Mouse (Mus musculus): Measurements from ENCODE around the gene Susd1. TPM values are rescaled to one million over a fixed set of nuclear protein-coding genes. Genes with fewer than 3 reads are reported as not detected.
A peak's percentile ranks its signal among the peaks of the same experiment; 100 is the strongest.
"Not testable (repeated sequence)": the region's sequence is repeated elsewhere in the genome, so short reads cannot be mapped to it uniquely, and the experiment has no call there.

Susd1 gene
- polyA plus RNA-seq, 1 experiment from 2014 or later: 2.3 TPM

DNA sequence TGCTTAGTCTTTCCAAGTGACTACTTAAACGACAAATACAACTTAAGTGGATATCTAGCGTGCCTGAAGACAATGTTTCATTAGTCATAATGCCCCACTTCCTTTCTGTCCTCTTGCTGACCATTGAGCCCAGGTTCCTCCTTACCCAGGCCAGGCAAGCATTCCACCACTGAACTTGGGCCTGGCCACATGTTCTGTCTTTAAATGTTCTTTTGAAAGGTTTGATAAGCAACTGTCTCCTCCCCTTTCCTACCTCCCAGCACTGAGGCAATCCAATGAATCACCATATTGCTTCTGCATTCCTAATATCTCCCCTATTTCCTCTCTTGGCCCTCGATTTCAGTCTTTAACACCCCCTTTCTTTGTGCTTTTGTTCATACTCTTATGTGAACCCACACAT lies 143.8 kb downstream of the Susd1 start:
- Histone ChIP-seq H3K27me3 (ENCODE audit: poor library complexity, severe bottlenecking) (no peaks in the 10 kb centered on the region), H3K4me1 (no peaks in the 10 kb centered on the region), H3K9me3 (no peaks in the 10 kb centered on the region), H3K36me3 (replicated peaks) (no peaks in the 10 kb centered on the region), H3K4me3 (no peak overlapping the region), H3K27ac (no peak overlapping the region)
- 89% methylated on average over 3 of the region's 3 CpGs for WGBS
- DNase-seq (ENCODE audit: extremely low spot score, low spot score): no peak

DNA sequence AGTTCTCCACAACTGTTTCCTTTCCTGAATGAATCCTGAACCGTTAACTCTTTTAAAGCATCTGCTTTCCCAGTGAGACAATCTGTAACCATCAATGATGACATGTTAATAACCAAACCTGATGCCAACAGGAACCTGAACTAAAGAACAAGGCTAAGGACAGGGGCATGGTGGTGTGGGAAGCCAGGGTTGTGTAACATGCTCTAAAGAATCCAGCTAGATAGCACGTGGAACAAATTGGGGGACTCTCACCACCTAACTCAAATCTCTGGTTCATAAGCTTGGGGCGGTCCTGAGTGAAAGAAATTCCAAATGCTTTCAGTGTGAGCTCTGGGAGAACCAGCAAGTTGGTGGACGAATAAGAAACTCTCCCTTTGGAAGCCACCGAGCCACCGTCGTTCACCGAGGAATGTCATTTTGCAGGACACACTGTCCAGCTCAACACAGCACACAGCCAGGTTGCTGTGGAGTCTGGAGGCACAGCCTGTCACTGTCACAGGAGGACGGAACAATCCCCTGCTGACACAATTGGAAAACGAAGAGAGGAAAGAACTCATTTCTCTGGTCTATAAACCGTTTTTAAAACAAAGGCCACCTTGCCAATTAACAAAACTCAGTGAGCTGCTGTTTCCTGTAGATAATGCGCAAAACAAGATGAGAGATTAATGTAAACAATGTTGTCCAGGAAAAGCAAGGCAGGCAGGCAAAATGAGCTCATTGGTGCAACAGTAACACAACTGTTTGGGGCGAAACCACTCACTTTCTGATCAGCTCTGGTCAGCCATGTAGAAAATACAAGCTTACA lies 146.3 kb downstream of the Susd1 start:
- H3K4me1 ChIP-seq: no peaks in the 10 kb centered on the region
- H3K9me3 ChIP-seq: no peaks in the 10 kb centered on the region
- WGBS: 90% methylated on average over 13 of the region's 13 CpGs
- no peaks in the 10 kb centered on the region for H3K36me3 ChIP-seq (replicated peaks)
- H3K27me3 ChIP-seq (ENCODE audit: poor library complexity, severe bottlenecking): no peaks in the 10 kb centered on the region
- H3K27ac ChIP-seq: no peak overlapping the region
- H3K4me3 ChIP-seq: no peak overlapping the region
- no peak for DNase-seq (ENCODE audit: extremely low spot score, low spot score)

DNA sequence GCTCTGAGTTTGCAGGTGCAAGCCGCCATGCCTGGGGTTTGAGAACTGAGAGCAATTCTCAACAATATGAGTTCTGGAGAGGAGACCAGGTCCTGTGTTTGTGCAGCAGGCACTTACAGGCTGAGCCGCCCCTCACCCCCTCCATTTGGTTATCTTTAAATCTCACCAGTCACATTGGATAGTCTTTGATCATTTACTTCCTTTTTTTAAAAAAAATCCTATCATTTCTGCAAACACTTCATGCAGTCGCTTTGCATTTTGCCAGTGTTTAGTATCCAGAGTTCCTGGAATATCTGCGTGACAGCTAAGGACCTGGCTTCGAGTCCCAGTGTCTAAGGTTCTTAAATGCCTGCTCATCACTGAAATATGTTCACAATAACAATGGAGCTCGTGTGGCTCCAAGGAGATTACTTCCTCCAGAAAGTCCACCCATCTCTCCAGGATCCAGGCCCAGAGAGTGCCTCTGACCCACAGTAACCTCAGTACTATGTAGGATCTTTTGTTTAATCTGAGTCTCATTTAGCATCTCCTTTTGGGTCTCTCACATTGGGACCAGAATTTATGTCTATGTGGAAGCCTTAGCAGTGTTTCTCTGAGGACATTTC lies 147.4 kb downstream of the Susd1 start:
- Histone ChIP-seq H3K27me3 (ENCODE audit: poor library complexity, severe bottlenecking) (no peaks in the 10 kb centered on the region), H3K36me3 (replicated peaks) (no peaks in the 10 kb centered on the region), H3K27ac (no peak overlapping the region), H3K4me3 (no peak overlapping the region), H3K4me1 (no peaks in the 10 kb centered on the region), H3K9me3 (no peaks in the 10 kb centered on the region)
- WGBS: 80% methylated on average over 6 of the region's 6 CpGs
- DNase-seq (ENCODE audit: extremely low spot score, low spot score): no peak

DNA sequence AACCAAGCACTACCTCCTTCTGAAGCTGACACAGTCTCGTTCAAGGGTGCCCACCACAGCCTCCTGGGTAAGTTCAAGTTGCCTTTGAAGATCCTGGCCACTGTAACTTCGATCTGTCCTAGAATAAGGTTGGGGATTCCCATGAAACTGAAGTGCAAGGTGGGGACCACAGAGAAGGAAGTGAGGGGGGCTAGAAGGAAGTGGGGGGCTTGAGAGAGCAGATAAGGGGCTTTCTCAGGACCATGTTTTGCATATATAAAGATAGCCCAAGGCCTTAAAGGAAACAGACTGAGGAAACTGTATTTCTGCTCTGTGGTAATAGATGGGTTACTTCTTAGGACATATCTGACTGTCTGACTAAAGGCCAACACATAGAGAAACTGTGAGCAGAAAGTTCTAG lies 151.3 kb downstream of the Susd1 start:
- Histone ChIP-seq H3K4me3 (no peak overlapping the region), H3K36me3 (replicated peaks) (no peaks in the 10 kb centered on the region), H3K27me3 (ENCODE audit: poor library complexity, severe bottlenecking) (no peaks in the 10 kb centered on the region), H3K4me1 (peaks cover 11% of the 10 kb centered on the region), H3K27ac (no peak overlapping the region), H3K9me3 (no peaks in the 10 kb centered on the region)
- WGBS: 83% methylated on average over 2 of the region's 2 CpGs
- DNase-seq (ENCODE audit: extremely low spot score, low spot score): no peak

DNA sequence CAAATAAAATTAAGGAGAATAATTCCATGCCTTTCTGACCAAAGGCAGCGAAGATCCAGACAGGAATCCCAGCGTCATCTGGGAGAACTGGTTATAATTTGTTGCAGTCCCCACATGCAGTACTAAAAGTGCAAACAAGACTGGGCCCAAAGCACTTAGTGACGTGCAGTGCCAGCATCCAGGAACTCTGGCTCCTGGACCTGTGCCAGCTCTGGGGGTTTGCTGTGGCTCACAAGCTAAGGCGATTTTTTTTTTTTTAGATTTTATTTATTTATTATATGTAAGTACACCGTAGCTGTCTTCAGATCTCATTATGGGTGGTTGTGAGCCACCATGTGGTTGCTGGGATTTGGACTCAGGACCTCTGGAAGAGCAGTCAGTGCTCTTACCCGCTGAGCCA lies 152.1 kb downstream of the Susd1 start:
- WGBS: 90% methylated on average over 6 of the region's 6 CpGs

DNA sequence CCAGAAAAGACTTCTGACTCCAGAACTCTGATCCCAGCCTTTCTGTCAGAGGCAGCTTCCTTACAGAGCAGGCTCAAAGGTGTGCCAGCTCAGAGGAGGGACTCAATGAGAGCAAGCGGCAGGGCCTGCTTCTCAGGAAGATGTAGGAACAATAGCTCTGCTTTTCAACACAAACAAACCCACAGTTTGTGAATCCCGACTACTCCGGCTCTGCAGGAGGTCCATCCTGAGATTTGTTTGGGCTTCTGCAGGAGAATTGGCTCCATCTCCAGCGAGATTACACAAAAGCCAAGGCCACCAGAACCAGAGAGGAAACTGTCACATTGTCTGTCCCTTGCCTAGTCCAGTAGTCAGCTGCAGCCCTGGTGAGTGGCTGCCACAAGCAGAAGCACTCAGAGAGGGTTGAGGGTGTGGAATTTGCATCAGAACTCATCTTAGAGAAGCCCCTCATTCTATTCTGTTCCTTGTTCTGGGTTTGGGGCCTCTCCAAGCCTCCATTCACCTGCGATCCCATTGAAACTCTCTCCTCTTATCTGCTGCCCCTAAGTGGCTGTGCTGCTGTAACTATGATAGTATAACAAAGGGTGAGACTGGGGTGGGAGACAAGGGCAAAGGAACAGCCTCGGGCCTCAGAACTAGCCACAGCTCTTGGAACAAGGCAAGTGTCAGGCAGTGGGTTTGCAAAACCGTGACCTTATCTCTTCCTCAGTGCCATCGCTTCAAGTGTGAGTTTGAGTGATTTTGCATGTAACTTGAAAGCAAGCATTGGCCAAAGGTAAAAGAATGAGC lies 155.5 kb downstream of the Susd1 start:
- no peak for DNase-seq (ENCODE audit: extremely low spot score, low spot score)
- H3K9me3 ChIP-seq: no peaks in the 10 kb centered on the region
- H3K4me3 ChIP-seq: no peak overlapping the region
- H3K36me3 ChIP-seq (replicated peaks): no peaks in the 10 kb centered on the region
- 34% methylated on average over 8 of the region's 8 CpGs for WGBS
- H3K27me3 ChIP-seq (ENCODE audit: poor library complexity, severe bottlenecking): 0 out of 2 replicates have a peak, but pooled peaks cover 4% of the 10 kb centered on the region
- H3K4me1 ChIP-seq: peaks cover 13% of the 10 kb centered on the region
- H3K27ac ChIP-seq: peak overlapping the region; percentile 40; the same call in 1 of the 2 replicates

More for the DNA sequence above, 152.1 kb downstream of the Susd1 start:
- peaks cover 13% of the 10 kb centered on the region for H3K4me1 ChIP-seq
- DNase-seq (ENCODE audit: extremely low spot score, low spot score); H3K27me3 ChIP-seq (ENCODE audit: poor library complexity, severe bottlenecking); H3K4me3 ChIP-seq; H3K27ac ChIP-seq; H3K36me3 ChIP-seq (replicated peaks); H3K9me3 ChIP-seq: not testable (repeated sequence)

DNA sequence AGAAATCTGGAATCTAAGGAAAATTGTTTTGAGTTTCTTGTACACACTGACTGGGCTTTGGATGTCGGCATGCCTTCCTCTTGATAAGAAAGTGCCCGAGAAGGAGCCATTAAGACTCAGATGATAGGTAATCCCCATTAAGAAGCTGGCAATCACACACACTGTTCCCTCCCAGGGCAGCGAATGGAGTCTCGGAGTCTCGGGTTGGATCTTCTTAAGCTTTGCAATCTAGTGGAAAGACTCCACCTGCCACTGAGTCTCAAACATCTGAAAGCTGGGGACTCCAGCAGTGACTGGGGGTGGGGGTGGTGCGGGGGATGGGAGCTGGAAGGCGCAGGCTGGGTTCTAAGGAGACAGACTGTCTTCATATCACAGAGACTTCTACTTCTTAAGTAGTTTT lies 156.3 kb downstream of the Susd1 start:
- 0 out of 2 replicates have a peak, but pooled peaks cover 4% of the 10 kb centered on the region for H3K27me3 ChIP-seq (ENCODE audit: poor library complexity, severe bottlenecking)
- H3K27ac ChIP-seq: 0 out of 2 replicates have a peak overlapping the region, but pooled peaks have one; percentile 8
- H3K4me3 ChIP-seq: no peak overlapping the region
- 29% methylated on average over 7 of the region's 7 CpGs for WGBS
- H3K4me1 ChIP-seq: peaks cover 13% of the 10 kb centered on the region
- no peaks in the 10 kb centered on the region for H3K36me3 ChIP-seq (replicated peaks)
- no peaks in the 10 kb centered on the region for H3K9me3 ChIP-seq
- no peak for DNase-seq (ENCODE audit: extremely low spot score, low spot score)

DNA sequence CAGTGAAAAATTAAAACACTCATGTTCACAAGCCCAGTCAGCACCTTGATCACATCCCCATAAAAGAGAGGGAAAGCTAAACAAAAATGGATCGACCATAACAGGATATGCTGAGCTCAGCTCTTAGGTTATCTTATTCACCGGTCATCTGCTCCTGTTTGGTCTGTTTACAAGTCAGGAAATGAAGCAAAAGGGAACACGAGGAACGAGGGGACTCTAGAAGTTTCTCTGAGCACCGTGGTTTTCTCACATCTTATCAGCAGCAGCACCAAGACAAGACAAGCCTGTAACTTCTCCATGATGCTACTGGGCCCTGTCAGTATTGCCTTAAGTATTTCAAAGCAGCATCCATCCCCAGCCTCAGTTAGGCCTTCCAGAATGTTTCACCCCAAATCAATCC lies 157.6 kb downstream of the Susd1 start:
- Histone ChIP-seq H3K4me3 (no peak overlapping the region), H3K9me3 (no peaks in the 10 kb centered on the region), H3K27me3 (ENCODE audit: poor library complexity, severe bottlenecking) (0 out of 2 replicates have a peak, but pooled peaks cover 4% of the 10 kb centered on the region), H3K36me3 (replicated peaks) (no peaks in the 10 kb centered on the region), H3K4me1 (peaks cover 13% of the 10 kb centered on the region), H3K27ac (no peak overlapping the region)
- WGBS: 91% methylated on average over 5 of the region's 5 CpGs
- no peak for DNase-seq (ENCODE audit: extremely low spot score, low spot score)

DNA sequence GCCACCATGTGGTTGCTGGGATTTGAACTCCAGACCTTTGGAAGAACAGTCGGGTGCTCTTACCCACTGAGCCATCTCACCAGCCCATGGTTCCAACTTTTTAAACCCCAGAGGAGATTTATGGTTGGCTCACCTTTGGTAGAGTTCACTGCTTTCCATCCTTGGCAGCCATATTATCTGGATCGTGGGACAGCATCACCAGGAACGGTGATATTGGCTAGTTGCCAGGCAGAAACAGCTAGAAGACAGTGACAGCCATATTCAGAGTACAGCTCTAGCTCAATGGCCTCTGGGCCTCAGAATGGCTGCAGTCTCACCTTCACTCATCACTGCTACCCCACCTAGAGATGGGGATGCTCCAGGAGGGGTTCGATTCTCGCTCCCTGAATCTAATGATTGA lies 159.3 kb downstream of the Susd1 start:
- Histone ChIP-seq H3K9me3 (no peaks in the 10 kb centered on the region), H3K27ac (no peak overlapping the region), H3K36me3 (replicated peaks) (no peaks in the 10 kb centered on the region), H3K4me3 (no peak overlapping the region), H3K27me3 (ENCODE audit: poor library complexity, severe bottlenecking) (0 out of 2 replicates have a peak, but pooled peaks cover 4% of the 10 kb centered on the region), H3K4me1 (peaks cover 13% of the 10 kb centered on the region)
- no peak for DNase-seq (ENCODE audit: extremely low spot score, low spot score)
- WGBS: 96% methylated on average over 5 of the region's 5 CpGs

DNA sequence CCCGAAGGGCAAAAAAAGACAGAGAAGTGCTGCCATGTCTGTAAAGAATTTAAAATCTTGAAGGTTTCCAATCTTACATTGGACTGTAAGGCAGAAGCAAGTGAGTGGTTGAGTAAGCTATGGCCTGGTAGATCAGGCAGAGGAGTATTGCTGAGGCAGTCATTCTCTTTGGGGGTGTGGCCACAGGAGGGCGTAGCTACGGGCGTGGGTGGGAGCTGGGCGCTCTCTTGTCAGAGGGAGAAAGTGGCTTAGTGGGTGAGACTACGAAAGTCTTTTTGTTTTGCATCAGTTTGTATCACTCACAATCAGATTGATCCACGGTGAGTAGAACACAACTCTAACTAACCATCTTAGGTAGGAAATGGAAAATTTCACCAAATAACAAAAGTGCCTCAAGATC lies 160.0 kb downstream of the Susd1 start:
- WGBS: 87% methylated on average over 7 of the region's 7 CpGs
- Histone ChIP-seq H3K36me3 (replicated peaks) (no peaks in the 10 kb centered on the region), H3K4me1 (peaks cover 13% of the 10 kb centered on the region), H3K4me3 (no peak overlapping the region), H3K27me3 (ENCODE audit: poor library complexity, severe bottlenecking) (0 out of 2 replicates have a peak, but pooled peaks cover 4% of the 10 kb centered on the region), H3K9me3 (no peaks in the 10 kb centered on the region), H3K27ac (no peak overlapping the region)
- no peak for DNase-seq (ENCODE audit: extremely low spot score, low spot score)

DNA sequence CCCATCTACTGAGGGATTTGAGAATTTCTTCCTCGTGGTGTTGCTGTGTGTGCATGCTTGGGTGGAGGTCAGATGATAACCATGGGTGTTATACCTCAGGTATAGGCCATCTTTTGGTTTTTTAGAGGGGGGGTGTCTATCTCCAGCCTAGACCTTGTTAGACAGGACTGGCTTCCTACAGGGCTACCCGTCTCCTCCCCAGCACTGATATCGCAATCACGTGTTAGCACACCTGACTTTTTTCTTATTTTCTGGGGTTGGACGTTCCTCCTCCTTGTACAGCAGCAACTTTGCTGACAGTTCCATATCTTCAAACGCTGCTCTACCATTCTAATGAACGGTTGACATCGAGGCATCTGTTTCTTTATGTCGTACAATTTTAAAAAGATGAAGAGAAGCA lies 160.5 kb downstream of the Susd1 start:
- no peak for DNase-seq (ENCODE audit: extremely low spot score, low spot score)

DNA sequence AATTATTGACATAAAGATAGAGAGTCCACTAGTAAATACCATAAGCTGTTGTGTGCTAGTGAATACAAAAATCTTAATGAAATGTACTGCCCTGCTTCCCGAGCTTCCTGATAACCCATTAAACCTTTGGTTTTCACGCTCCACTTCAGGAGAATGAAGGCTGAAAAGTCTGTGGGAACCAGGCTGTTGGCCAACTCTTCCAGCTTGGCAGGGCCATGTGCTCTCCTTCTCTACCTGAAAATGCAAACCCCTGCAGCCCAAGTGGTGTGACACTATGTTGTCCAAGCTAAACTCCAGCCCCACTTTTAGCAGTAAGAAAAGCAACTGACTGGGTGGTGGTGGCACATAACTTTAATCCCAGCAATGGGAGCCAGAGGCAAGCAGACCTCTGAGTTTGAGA lies 162.5 kb downstream of the Susd1 start:
- no peaks in the 10 kb centered on the region for H3K27me3 ChIP-seq (ENCODE audit: poor library complexity, severe bottlenecking)
- H3K36me3 ChIP-seq (replicated peaks): no peaks in the 10 kb centered on the region
- no peak for DNase-seq (ENCODE audit: extremely low spot score, low spot score)
- H3K9me3 ChIP-seq: no peaks in the 10 kb centered on the region
- no peak overlapping the region for H3K27ac ChIP-seq
- H3K4me3 ChIP-seq: no peak overlapping the region
- WGBS: 86% methylated on average over 2 of the region's 2 CpGs
- no peaks in the 10 kb centered on the region for H3K4me1 ChIP-seq

More for the DNA sequence above, 160.5 kb downstream of the Susd1 start:
- 93% methylated on average over 9 of the region's 9 CpGs for WGBS
- Histone ChIP-seq H3K36me3 (replicated peaks) (no peaks in the 10 kb centered on the region), H3K4me1 (peaks cover 11% of the 10 kb centered on the region), H3K27me3 (ENCODE audit: poor library complexity, severe bottlenecking) (0 out of 2 replicates have a peak, but pooled peaks cover 4% of the 10 kb centered on the region), H3K27ac (no peak overlapping the region), H3K4me3 (no peak overlapping the region), H3K9me3 (no peaks in the 10 kb centered on the region)
